Mouse (Mus musculus) adrenal gland, adult 8-10 months (tissue): ENCODE measurements around the gene Baiap2l2. TPM values are rescaled to one million over a fixed set of nuclear protein-coding genes. Genes with fewer than 3 reads are reported as not detected.
A peak's percentile ranks its signal among the peaks of the same experiment; 100 is the strongest.

Experiments
- DNase-seq: peaks from one replicate; pipeline ENCODE4 v3.0.0; 2022
- total RNA-seq, 4 experiments: library from RNA; stranded (reverse); gene quantifications; 2 replicates each; pipeline ENCODE4 v1.2.4; 2022

Baiap2l2 gene
- total RNA-seq, 4 experiments from 2014 or later = 0.35 to 1.6 TPM; not detected in 2

DNA sequence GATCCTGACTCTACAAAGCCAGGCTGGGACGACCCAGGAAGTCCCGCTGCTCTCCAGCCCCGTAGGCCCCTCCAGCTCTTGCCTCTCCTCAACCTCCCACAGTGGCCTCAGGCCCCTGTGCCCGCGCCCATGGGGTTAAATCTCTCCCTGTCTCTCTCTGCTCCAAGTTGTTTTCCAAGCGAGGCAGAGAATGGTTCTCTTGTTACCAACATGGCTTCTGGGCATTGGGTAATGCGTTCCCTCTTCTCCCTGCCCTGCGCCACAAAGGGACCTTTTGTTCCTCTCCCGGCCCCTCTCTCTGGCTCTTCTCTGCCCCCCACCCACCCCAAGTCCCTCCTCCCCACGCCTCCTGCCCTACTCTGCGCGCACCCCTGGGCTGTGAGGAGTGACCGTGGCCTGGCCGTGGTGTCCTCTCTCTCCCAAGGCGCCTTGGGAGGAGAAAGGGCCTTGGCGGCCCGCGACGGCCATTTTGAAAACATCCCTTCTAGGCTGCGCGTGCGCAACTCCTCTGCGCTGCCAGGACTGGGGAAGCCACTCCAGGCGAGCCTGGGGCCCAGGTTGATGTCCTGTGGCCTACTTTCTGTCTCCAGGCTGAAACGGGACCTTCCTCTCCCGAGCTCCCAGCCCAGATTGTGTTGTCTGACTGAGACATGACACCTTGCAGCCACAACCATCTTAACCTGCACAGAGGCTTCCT, 72.4 kb downstream of the Baiap2l2 start:
- no peak for DNase-seq

DNA sequence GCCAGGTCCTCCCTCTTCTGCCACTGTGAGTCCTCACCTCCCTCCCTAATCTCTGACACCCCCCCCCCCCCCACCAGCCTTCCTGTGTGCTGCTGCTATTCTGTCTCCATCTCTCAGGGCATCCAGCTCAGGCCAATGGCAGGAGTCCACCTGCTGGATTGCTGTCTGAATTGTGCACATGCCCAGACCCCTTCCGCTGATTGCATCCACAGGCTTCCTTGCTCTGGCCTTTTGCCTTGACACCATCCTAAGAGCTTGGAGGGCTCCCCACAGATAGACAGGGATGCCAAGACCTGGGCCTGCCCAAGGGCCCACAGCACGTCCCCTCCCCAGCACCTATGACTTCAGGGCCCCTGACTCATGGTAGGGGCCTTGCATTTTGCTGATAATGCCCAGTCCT, 75.0 kb downstream of the Baiap2l2 start:
- no peak for DNase-seq

DNA sequence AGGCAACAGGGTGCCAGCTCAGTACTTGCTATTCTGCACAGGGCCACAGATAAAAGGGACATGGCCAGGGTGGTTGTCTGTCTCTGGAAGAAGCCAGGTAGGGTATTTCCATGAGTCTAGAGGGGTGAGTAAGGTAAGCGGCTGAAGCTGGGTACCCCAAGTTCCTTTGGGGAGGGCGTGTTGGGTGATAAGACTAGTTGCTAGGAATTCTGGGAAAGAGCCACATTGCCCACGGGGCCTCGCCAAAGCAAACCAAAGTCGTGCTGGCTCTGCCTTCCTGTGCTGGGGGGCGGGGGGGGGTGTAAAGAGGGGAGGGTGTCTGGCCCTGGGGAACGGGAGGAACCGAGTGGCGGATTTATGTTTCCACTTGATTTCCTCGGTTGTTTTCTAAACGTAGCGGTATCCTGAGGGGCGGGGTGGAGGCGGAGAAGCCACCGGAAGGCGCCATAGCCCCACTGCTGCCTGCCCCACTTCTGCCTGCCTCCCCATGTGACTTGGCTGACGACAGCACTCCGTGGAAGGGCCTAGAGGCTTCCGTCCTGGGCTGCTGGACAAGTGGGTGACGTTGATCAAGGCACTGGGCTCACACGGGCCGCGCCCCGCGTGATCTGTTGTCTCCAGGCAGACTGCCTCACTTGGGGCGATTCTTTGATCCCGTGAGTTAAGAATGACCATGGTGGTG, 76.4 kb downstream of the Baiap2l2 start:
- DNase-seq = peak; percentile 32

DNA sequence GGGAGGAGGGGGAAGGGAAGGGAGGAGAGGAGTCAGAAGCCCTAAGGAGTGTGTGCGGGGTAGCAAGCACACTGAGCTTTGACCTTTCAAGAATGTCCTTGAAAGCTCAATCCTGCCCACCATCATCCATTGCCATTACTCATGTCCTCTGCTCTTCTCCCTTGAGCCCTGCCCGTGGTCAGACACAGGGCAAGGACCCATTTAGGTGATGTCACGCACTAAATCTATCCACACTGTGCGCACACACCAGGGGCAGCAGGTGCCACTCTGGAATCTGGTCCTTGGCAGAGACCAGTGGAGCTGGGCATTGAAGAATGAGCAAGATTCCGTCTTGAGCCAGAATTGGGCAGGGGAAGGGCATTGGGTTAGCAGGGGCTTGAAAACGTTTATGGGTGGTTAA, 77.1 kb downstream of the Baiap2l2 start:
- peak; percentile 71 for DNase-seq

Other genes starting within 250 kb of the Baiap2l2 start
- gene Galr3, start 243.7 kb downstream of the Baiap2l2 start, total RNA-seq = under 1 TPM in 3 of 4 experiments, not detected in 1; 0.28 to 0.31 (median 0.30) TPM
- 10 to 100 TPM; 24.6 to 34.9 (median 28.2) TPM for gene Ankrd54, start 222.6 kb downstream of the Baiap2l2 start, total RNA-seq
- gene Eif3l, start 210.4 kb downstream of the Baiap2l2 start, total RNA-seq = 100 to 1,000 TPM; 136 to 157 (median 140) TPM
- gene Micall1, start 176.6 kb downstream of the Baiap2l2 start, total RNA-seq = 10 to 100 TPM; 40.6 to 88.2 (median 55.8) TPM
- 100 to 1,000 TPM; 120 to 161 (median 139) TPM for gene Polr2f, start 144.5 kb downstream of the Baiap2l2 start, total RNA-seq
- 10 to 100 TPM in 2 of 4 experiments, 1 to 10 TPM in 2; 7.0 to 14.8 (median 10.2) TPM for gene 1700088E04Rik, start 144.3 kb downstream of the Baiap2l2 start, total RNA-seq
- gene Sox10, start 120.3 kb downstream of the Baiap2l2 start, total RNA-seq = 1 to 10 TPM; 1.4 to 2.6 (median 2.4) TPM
- gene Pick1, start 56.4 kb downstream of the Baiap2l2 start, total RNA-seq = 10 to 100 TPM; 18.1 to 38.0 (median 23.4) TPM
- gene Gm49486, start 56.1 kb downstream of the Baiap2l2 start, total RNA-seq = not detected
- gene Slc16a8, start 30.8 kb downstream of the Baiap2l2 start, total RNA-seq = not detected
- 10 to 100 TPM; 27.8 to 36.2 (median 33.1) TPM for gene Pla2g6, start 42.9 kb upstream of the Baiap2l2 start, total RNA-seq
- 1 to 10 TPM; 5.2 to 6.7 (median 6.1) TPM for gene Maff, start 61.1 kb upstream of the Baiap2l2 start, total RNA-seq
- gene Tmem184b, start 118.0 kb upstream of the Baiap2l2 start, total RNA-seq = 10 to 100 TPM; 39.1 to 76.8 (median 65.3) TPM
- gene Csnk1e, start 170.0 kb upstream of the Baiap2l2 start, total RNA-seq = 100 to 1,000 TPM in 2 of 4 experiments, 10 to 100 TPM in 2; 80.4 to 126 (median 97.1) TPM
- 1 to 10 TPM in 2 of 4 experiments, under 1 TPM in 2; 0.38 to 6.2 (median 2.8) TPM for gene Kcnj4, start 219.7 kb upstream of the Baiap2l2 start, total RNA-seq
- gene Kdelr3, start 230.9 kb upstream of the Baiap2l2 start, total RNA-seq = 1 to 10 TPM; 2.1 to 5.3 (median 2.8) TPM